Mouse (Mus musculus): ENCODE data around the gene Chic1. TPM values are rescaled to one million over a fixed set of nuclear protein-coding genes. Genes with fewer than 3 reads are reported as not detected.

The Chic1 gene
- polyA plus RNA-seq, 1 experiment from 2014 or later = 3.2 TPM

DNA sequence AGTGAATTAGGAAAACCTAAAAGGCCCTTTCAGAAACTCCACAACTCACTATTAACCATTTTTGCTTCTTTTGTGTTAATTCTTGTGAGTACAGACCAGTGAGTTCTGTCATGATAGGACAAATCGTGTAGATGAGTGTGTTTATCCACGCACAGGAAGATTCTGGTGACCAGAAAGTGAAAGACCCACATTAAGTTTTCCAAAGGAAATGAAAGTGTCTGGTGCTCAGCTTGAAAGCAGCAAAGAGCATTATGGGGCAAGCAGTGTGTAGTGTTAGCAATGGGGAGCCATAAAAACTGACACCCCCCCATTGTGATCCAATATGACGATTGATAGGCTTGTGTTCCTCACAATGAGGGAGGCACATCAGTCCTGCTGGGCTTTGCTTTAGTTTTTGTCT lies 12.4 kb downstream of the Chic1 start:
- H3K36me3 ChIP-seq = no peaks in the 10 kb centered on the region
- H3K4me3 ChIP-seq (replicated peaks) = no peak overlapping the region
- H3K27ac ChIP-seq = no peak overlapping the region
- 70% methylated on average over 3 of the region's 3 CpGs for WGBS
- no peak for ATAC-seq (ENCODE audit: insufficient read depth, low FRiP score, low read depth)
- no peak overlapping the region for H3K9ac ChIP-seq
- H3K4me1 ChIP-seq = no peaks in the 10 kb centered on the region
- no peaks in the 10 kb centered on the region for H3K9me3 ChIP-seq
- no peaks in the 10 kb centered on the region for H3K27me3 ChIP-seq (replicated peaks)
- no peak overlapping the region for H3K4me2 ChIP-seq

DNA sequence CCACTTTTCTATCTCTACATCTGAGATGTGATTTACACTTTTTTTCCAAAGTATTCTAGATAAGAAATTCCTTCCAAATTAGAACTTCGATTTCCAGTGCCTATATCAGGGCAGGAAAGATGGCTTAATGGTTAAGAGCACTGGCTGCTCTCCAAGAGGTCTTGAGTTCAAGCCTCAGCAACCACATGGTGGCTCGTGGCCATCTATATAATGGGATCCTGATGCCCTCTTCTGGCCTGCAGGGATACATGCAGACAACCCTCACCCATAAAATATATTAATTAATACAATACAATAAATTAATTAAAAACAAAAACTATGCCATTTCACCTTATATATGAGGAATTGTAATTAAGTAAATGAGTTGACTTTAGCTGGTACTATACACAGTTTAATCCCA lies 14.9 kb downstream of the Chic1 start:
- Histone ChIP-seq H3K4me1 (no peaks in the 10 kb centered on the region), H3K27ac (no peak overlapping the region), H3K27me3 (replicated peaks) (no peaks in the 10 kb centered on the region), H3K36me3 (no peaks in the 10 kb centered on the region), H3K4me2 (no peak overlapping the region), H3K9ac (no peak overlapping the region), H3K9me3 (no peaks in the 10 kb centered on the region), H3K4me3 (replicated peaks) (no peak overlapping the region)
- 68% methylated on average over 2 of the region's 2 CpGs for WGBS
- ATAC-seq (ENCODE audit: insufficient read depth, low FRiP score, low read depth) = no peak

DNA sequence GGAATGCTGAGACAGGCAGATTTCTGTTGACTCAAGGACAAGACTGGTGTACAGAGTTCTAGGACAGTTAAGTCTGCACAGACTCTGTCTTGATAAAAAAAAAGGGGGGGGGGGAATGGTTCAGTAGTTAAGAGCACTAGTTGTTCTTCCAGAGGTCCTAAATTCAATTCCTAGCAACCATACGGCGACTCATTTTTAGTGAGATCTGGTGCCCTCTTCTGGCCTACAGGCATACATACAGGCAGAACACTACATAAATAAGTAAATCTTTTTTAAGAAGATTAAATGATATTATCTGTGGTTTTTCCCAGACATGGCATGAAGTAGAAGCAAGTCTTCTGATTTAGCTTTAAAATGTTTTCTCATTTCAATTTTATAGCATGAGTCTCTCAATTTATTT lies 15.4 kb downstream of the Chic1 start:
- Histone ChIP-seq H3K4me1 (no peaks in the 10 kb centered on the region), H3K4me3 (replicated peaks) (no peak overlapping the region), H3K27ac (no peak overlapping the region), H3K27me3 (replicated peaks) (no peaks in the 10 kb centered on the region), H3K9me3 (no peaks in the 10 kb centered on the region), H3K36me3 (no peaks in the 10 kb centered on the region), H3K4me2 (no peak overlapping the region), H3K9ac (no peak overlapping the region)
- WGBS = 58% methylated on average over 2 of the region's 2 CpGs
- ATAC-seq (ENCODE audit: insufficient read depth, low FRiP score, low read depth) = no peak

DNA sequence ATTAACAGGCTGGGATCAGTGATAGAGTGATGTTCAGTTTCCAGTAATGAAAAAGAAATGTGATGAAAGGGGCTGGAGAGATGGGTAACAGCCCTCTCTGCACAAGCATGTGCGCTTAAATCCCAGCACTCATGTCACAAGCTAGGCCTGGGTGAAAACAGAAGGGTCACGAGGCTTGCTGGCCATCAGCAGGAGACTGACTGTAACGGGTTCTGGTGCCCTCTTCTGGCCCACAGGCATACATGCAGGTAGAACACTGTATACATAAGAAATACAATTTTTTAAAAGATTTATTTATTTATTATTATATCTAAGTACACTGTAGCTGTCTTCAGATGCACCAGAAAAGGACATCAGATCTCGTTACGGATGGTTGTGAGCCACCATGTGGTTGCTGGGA lies 18.0 kb downstream of the Chic1 start:
- H3K27ac ChIP-seq = no peak overlapping the region
- H3K4me3 ChIP-seq (replicated peaks) = no peak overlapping the region
- H3K9ac ChIP-seq = no peak overlapping the region
- H3K36me3 ChIP-seq = no peaks in the 10 kb centered on the region
- no peaks in the 10 kb centered on the region for H3K9me3 ChIP-seq
- no peak for ATAC-seq (ENCODE audit: insufficient read depth, low FRiP score, low read depth)
- no peaks in the 10 kb centered on the region for H3K4me1 ChIP-seq
- H3K27me3 ChIP-seq (replicated peaks) = no peaks in the 10 kb centered on the region
- H3K4me2 ChIP-seq = no peak overlapping the region
- 68% methylated on average over 5 of the region's 5 CpGs for WGBS

DNA sequence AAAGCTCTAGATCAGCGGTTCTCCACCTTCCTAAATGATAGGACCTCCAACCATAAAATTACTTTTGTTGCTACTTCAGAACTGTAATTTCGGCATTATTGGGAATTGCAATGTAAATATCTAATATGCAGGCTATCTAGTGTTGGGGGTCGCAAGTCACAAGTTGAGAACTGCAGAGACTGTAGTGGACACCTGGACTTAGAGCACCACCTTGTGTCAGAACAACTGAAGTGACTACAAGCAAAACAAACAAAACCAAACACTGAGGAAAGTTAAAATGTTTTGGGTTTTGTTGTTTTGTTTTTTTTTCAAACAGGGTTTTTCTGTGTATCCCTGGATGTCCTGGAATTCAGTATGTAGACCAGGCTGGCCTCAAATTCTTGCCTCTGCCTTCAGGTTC lies 28.3 kb downstream of the Chic1 start:
- no peaks in the 10 kb centered on the region for H3K4me1 ChIP-seq
- 78% methylated on average over 3 of the region's 3 CpGs for WGBS
- no peak overlapping the region for H3K27ac ChIP-seq
- H3K36me3 ChIP-seq = no peaks in the 10 kb centered on the region
- H3K4me2 ChIP-seq = no peak overlapping the region
- no peak overlapping the region for H3K4me3 ChIP-seq (replicated peaks)
- H3K9ac ChIP-seq = no peak overlapping the region
- ATAC-seq (ENCODE audit: insufficient read depth, low FRiP score, low read depth) = no peak
- no peaks in the 10 kb centered on the region for H3K27me3 ChIP-seq (replicated peaks)
- no peaks in the 10 kb centered on the region for H3K9me3 ChIP-seq

DNA sequence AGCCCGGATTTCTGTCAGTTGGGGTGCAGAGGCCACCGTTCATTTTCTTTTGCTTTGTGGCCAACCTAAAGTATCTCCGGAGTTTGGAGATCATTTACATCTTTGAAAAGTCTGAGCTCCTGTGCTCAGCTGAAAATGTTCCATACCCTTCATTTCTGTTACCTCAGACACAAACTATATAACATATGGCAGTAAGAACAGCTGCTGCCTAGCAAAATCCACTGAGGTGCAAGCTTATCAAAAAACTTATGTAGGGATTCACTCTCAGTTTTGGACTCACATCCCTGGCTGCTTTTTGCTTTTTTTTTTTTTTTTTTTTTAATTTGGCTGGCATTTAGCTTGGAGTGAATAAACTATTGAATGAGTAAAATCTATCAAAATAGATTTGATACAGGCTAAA lies 31.9 kb downstream of the Chic1 start:
- H3K4me1 ChIP-seq = no peaks in the 10 kb centered on the region
- no peak overlapping the region for H3K9ac ChIP-seq
- ATAC-seq (ENCODE audit: insufficient read depth, low FRiP score, low read depth) = no peak
- H3K36me3 ChIP-seq = no peaks in the 10 kb centered on the region
- H3K4me3 ChIP-seq (replicated peaks) = no peak overlapping the region
- 74% methylated on average over 3 of the region's 3 CpGs for WGBS
- no peaks in the 10 kb centered on the region for H3K9me3 ChIP-seq
- no peaks in the 10 kb centered on the region for H3K27me3 ChIP-seq (replicated peaks)
- H3K27ac ChIP-seq = no peak overlapping the region
- no peak overlapping the region for H3K4me2 ChIP-seq

DNA sequence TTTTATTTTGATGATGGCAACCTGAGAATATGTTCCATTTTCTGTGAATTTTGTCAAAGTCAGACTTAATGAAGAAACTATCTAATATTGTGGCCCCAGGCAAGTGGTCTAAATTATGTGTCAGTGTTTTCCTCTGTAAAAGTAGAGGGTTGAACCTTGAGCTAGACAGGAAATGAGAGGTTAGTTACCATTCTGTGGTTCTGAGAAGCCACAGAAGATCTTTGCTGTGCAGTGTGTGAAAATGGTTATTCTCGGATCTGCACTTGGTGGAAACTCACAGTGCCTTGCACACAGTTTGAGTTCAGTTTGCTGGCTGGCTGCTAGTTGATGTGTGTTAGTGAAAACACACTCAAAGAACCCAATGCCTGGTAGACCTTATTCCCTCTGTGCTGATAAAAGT lies 37.6 kb downstream of the Chic1 start:
- ATAC-seq (ENCODE audit: insufficient read depth, low FRiP score, low read depth) = no peak
- no peaks in the 10 kb centered on the region for H3K36me3 ChIP-seq
- H3K4me1 ChIP-seq = no peaks in the 10 kb centered on the region
- WGBS = 88% methylated on average over 1 of the region's 1 CpGs
- H3K27ac ChIP-seq = no peak overlapping the region
- H3K4me2 ChIP-seq = no peak overlapping the region
- no peaks in the 10 kb centered on the region for H3K9me3 ChIP-seq
- 0 out of 2 replicates have a peak, but pooled peaks cover 4% of the 10 kb centered on the region for H3K27me3 ChIP-seq (replicated peaks)
- H3K9ac ChIP-seq = no peak overlapping the region
- no peak overlapping the region for H3K4me3 ChIP-seq (replicated peaks)

DNA sequence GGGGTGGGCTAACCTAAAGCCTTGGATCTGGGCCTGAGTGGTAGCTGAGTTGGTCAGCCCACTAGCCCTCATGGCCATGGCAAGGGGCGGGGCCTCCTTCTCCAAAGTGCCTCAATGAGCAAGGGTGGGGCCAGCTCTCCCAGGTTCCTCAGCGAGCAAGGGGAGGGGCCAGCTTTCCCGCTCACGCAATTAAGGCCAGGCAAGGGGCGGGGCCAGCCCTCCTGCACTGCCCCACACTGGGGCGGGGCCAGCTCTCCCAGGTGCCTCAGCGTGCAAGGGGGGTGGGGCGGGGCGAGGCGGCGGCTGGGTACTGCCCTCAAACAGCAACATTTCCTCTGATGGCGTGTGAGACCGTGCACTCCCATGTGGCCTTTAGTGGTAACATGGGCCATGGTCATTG lies 48.7 kb downstream of the Chic1 start:
- no peak overlapping the region for H3K27ac ChIP-seq
- no peak; the same call in 1 of the 2 replicates for ATAC-seq (ENCODE audit: insufficient read depth, low FRiP score, low read depth)

DNA sequence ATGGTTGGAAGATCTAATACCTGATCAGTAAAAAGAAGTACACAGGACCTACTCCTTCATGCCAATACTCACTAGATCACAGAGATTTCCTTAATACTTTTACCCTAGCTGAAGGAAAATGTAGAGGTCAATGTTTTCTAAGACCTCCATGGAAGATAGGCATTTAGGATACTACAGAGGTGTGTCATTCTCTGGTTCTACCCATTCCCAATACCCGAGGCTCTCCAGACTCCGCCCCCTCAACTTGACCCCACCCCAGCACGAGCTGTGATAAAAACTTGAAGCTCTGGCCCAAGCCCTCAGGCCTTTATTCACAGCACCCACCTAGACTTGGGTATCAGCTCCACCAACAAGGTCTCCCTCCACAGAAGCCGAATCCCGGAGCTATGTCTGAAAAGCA lies 57.9 kb downstream of the Chic1 start, which contains the start of gene Tsx:
Gene Tsx, plus strand, starts transcription at position 301 of the 400 bp plus-strand sequence.
- Histone ChIP-seq H3K9me3 (no peaks in the 10 kb centered on the region), H3K4me3 (replicated peaks) (no peak within 1 kb of the TSS), H3K27me3 (replicated peaks) (0 out of 2 replicates have a peak, but pooled peaks cover 5% of the 10 kb centered on the region), H3K4me1 (no peaks in the 10 kb centered on the region), H3K4me2 (no peak within 1 kb of the TSS), H3K36me3 (no peaks in the 10 kb centered on the region), H3K9ac (no peak within 1 kb of the TSS), H3K27ac (no peak within 1 kb of the TSS)
- WGBS = 73% methylated on average over 5 of the region's 5 CpGs
- ATAC-seq (ENCODE audit: insufficient read depth, low FRiP score, low read depth) = no peak

More for the DNA sequence above, 48.7 kb downstream of the Chic1 start:
- Histone ChIP-seq H3K36me3 (no peaks in the 10 kb centered on the region), H3K9ac (no peak overlapping the region), H3K4me3 (replicated peaks) (no peak overlapping the region), H3K9me3 (no peaks in the 10 kb centered on the region), H3K27me3 (replicated peaks) (no peaks in the 10 kb centered on the region), H3K4me1 (no peaks in the 10 kb centered on the region), H3K4me2 (no peak overlapping the region)
- whole genome bisulfite sequencing = 29% methylated on average over 11 of the region's 13 CpGs

DNA sequence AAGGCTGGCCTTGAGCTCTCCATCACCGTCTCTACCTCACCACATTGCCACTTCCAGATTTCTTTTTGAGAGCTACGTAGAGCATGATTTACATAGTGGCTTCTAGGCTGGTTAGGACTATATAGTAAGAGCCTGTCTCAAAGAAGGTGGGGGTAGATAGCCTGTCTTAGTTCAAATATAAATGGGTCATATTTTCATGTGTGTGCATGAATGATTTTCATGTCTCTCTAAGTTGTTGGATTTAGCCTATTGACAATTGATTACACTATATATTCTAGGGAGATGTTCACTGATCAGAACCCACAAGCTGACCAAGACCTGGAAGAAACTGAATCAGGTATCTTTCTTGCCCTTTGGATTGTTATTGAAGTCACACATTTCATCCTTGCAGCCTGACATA lies 65.4 kb downstream of the Chic1 start, which contains the start of gene Gm26992:
Gene Gm26992, plus strand, starts transcription at position 301 of the 400 bp plus-strand sequence.
- Histone ChIP-seq H3K9me3 (no peaks in the 10 kb centered on the region), H3K27me3 (replicated peaks) (no peaks in the 10 kb centered on the region; the same call in 1 of the 2 replicates), H3K9ac (no peak within 1 kb of the TSS), H3K36me3 (no peaks in the 10 kb centered on the region), H3K27ac (no peak within 1 kb of the TSS), H3K4me1 (no peaks in the 10 kb centered on the region), H3K4me3 (replicated peaks) (no peak within 1 kb of the TSS), H3K4me2 (no peak within 1 kb of the TSS)
- WGBS = 75% methylated on average over 2 of the region's 2 CpGs
- no peak for ATAC-seq (ENCODE audit: insufficient read depth, low FRiP score, low read depth)

DNA sequence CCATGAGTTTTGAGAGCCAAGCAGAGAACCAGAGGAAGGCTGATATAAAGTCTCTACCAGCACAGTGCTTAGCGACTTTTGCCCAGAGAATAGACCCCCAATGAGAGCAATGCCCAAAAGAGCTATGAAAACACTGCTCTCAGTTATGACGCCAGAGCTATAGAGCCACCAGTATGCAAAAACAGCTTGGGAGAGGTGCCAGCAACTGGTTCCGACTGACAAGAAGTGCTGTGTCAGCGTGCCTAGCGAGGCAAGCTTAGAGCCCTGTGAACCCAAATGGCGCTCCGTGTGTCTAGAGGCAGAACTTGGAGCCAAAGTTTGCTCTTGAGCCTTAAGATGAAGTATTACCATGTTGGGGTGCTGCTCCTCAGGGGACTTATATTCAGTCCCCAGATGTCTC lies 71.4 kb downstream of the Chic1 start:
- Histone ChIP-seq H3K36me3 (no peaks in the 10 kb centered on the region), H3K4me1 (no peaks in the 10 kb centered on the region), H3K27ac (no peak overlapping the region), H3K9ac (no peak overlapping the region), H3K4me3 (replicated peaks) (no peak overlapping the region), H3K4me2 (no peak overlapping the region), H3K27me3 (replicated peaks) (no peaks in the 10 kb centered on the region), H3K9me3 (no peaks in the 10 kb centered on the region)
- WGBS = 74% methylated on average over 7 of the region's 7 CpGs
- no peak for ATAC-seq (ENCODE audit: insufficient read depth, low FRiP score, low read depth)

DNA sequence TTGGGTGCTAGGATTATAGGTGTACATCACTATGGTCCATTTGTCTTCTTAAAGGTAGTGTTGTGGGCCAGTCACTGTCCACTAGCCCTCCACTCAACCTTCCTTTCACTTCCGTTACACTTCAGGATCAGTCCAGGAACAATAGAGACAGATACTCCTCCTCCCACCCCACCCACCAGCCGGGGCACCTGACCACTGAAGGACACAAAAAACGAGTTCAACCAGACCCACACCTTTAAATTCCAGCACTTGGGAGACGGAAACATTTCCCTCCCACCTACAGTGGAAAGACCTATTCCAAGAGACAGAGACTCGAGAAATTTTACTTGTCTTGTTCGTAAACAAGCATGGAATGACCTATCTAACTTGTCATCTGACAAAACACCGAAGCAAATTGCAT lies 76.0 kb downstream of the Chic1 start:
- Histone ChIP-seq H3K27me3 (replicated peaks) (no peaks in the 10 kb centered on the region), H3K4me2 (no peak overlapping the region), H3K9ac (no peak overlapping the region), H3K36me3 (no peaks in the 10 kb centered on the region), H3K4me3 (replicated peaks) (no peak overlapping the region), H3K27ac (no peak overlapping the region), H3K9me3 (no peaks in the 10 kb centered on the region), H3K4me1 (no peaks in the 10 kb centered on the region)
- ATAC-seq (ENCODE audit: insufficient read depth, low FRiP score, low read depth) = no peak
- WGBS = 70% methylated on average over 7 of the region's 7 CpGs

DNA sequence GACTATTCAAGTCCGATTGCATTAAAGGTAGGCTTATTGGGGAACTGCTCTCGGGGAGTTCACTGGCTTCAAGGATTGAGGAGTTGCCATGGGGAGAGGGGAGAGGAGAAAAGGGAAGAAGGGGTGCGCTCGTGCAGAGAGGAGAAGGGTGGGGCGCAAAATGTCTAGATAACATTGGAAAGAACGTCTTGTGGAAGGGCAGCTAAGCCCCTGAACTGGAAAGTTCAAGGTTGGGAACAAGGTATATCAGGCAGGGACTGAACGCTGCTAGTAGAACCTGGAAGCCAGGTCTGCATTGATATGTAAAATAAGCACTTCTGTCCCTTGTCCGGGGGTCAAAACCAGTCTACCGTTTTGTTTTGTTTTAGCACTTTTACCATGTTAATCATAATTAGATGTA lies 81.7 kb downstream of the Chic1 start:
- H3K27ac ChIP-seq = no peak overlapping the region
- no peak overlapping the region for H3K9ac ChIP-seq
- H3K27me3 ChIP-seq (replicated peaks) = peaks cover 19% of the 10 kb centered on the region; the same call in 1 of the 2 replicates
- H3K4me2 ChIP-seq = no peak overlapping the region
- no peaks in the 10 kb centered on the region for H3K4me1 ChIP-seq
- no peak overlapping the region for H3K4me3 ChIP-seq (replicated peaks)
- no peaks in the 10 kb centered on the region for H3K9me3 ChIP-seq
- 15% methylated on average over 9 of the region's 9 CpGs for WGBS
- ATAC-seq (ENCODE audit: insufficient read depth, low FRiP score, low read depth) = no peak
- no peaks in the 10 kb centered on the region for H3K36me3 ChIP-seq

Data from stomach, embryonic 15.5 days (tissue).